Mouse (Mus musculus): Measurements from ENCODE around the gene Lurap1l. TPM values are rescaled to one million over a fixed set of nuclear protein-coding genes. Genes with fewer than 3 reads are reported as not detected.

The Lurap1l gene
- polyA plus RNA-seq, 1 experiment from 2014 or later, result 4.9 TPM

GRCm38 (mm10) chr4:80919217-80919867 lies 8.9 kb downstream of the Lurap1l start:
- no peak for ATAC-seq (replicated peaks)
- H3K36me3 ChIP-seq, result no peaks in the 10 kb centered on the region
- WGBS, result 75% methylated on average over 1 of the region's 1 CpGs
- H3K4me2 ChIP-seq (replicated peaks), result no peak overlapping the region
- H3K9me3 ChIP-seq, result no peaks in the 10 kb centered on the region
- no peak overlapping the region for H3K4me3 ChIP-seq
- no peak overlapping the region for H3K27ac ChIP-seq (replicated peaks)
- H3K4me1 ChIP-seq, result no peaks in the 10 kb centered on the region
- H3K9ac ChIP-seq (replicated peaks), result no peak overlapping the region
- no peaks in the 10 kb centered on the region for H3K27me3 ChIP-seq

- Histone ChIP-seq H3K9ac (replicated peaks) (no peak overlapping the region), H3K27me3 (no peaks in the 10 kb centered on the region), H3K36me3 (no peaks in the 10 kb centered on the region), H3K4me2 (replicated peaks) (no peak overlapping the region), H3K4me3 (no peak overlapping the region), H3K4me1 (peaks cover 12% of the 10 kb centered on the region; the same call in 1 of the 2 replicates), H3K9me3 (no peaks in the 10 kb centered on the region), H3K27ac (replicated peaks) (no peak overlapping the region)
- WGBS, result 92% methylated on average over 4 of the region's 4 CpGs
- ATAC-seq (replicated peaks), result no peak
Observed at GRCm38 (mm10) chr4:80921646-80922489, 11.4 kb downstream of the Lurap1l start.

GRCm38 (mm10) chr4:80922654-80923053 lies 12.2 kb downstream of the Lurap1l start:
- ATAC-seq (replicated peaks), result no peak
- Histone ChIP-seq H3K4me2 (replicated peaks) (no peak overlapping the region), H3K27ac (replicated peaks) (no peak overlapping the region), H3K9ac (replicated peaks) (no peak overlapping the region), H3K36me3 (no peaks in the 10 kb centered on the region), H3K4me3 (no peak overlapping the region), H3K4me1 (peaks cover 12% of the 10 kb centered on the region; the same call in 1 of the 2 replicates), H3K27me3 (no peaks in the 10 kb centered on the region), H3K9me3 (no peaks in the 10 kb centered on the region)
- 94% methylated on average over 2 of the region's 2 CpGs for WGBS

- no peak overlapping the region for H3K4me3 ChIP-seq
- no peaks in the 10 kb centered on the region for H3K36me3 ChIP-seq
- peak overlapping the region; percentile 27; the same call in 1 of the 2 replicates for H3K27ac ChIP-seq (replicated peaks)
- 75% methylated on average over 4 of the region's 4 CpGs for WGBS
- ATAC-seq (replicated peaks), result no peak
- H3K9ac ChIP-seq (replicated peaks), result no peak overlapping the region
- H3K27me3 ChIP-seq, result no peaks in the 10 kb centered on the region
- H3K4me2 ChIP-seq (replicated peaks), result no peak overlapping the region
- H3K4me1 ChIP-seq, result peaks cover 12% of the 10 kb centered on the region; the same call in 1 of the 2 replicates
- H3K9me3 ChIP-seq, result no peaks in the 10 kb centered on the region
Observed at GRCm38 (mm10) chr4:80924815-80925214, 14.4 kb downstream of the Lurap1l start.

- peaks cover 12% of the 10 kb centered on the region; the same call in 1 of the 2 replicates for H3K4me1 ChIP-seq
- 0 out of 2 replicates have a peak, but pooled peaks have one; percentile 64 for ATAC-seq (replicated peaks)
- no peak overlapping the region for H3K4me2 ChIP-seq (replicated peaks)
- no peaks in the 10 kb centered on the region for H3K27me3 ChIP-seq
- no peak overlapping the region for H3K4me3 ChIP-seq
- no peak overlapping the region for H3K9ac ChIP-seq (replicated peaks)
- 0 out of 2 replicates have a peak overlapping the region, but pooled peaks have one; percentile 36 for H3K27ac ChIP-seq (replicated peaks)
- H3K9me3 ChIP-seq, result no peaks in the 10 kb centered on the region
- WGBS, result 61% methylated on average over 6 of the region's 6 CpGs
- H3K36me3 ChIP-seq, result no peaks in the 10 kb centered on the region
Observed at GRCm38 (mm10) chr4:80925752-80926519, 15.5 kb downstream of the Lurap1l start.

- ATAC-seq (replicated peaks), result no peak
- Histone ChIP-seq H3K4me3 (no peak overlapping the region), H3K4me2 (replicated peaks) (no peak overlapping the region), H3K9ac (replicated peaks) (no peak overlapping the region), H3K4me1 (no peaks in the 10 kb centered on the region), H3K27me3 (no peaks in the 10 kb centered on the region), H3K36me3 (no peaks in the 10 kb centered on the region), H3K27ac (replicated peaks) (no peak overlapping the region), H3K9me3 (no peaks in the 10 kb centered on the region)
- 95% methylated on average over 3 of the region's 3 CpGs for WGBS
Observed at GRCm38 (mm10) chr4:80934749-80935148, 24.3 kb downstream of the Lurap1l start.

- no peak overlapping the region for H3K9ac ChIP-seq (replicated peaks)
- H3K4me2 ChIP-seq (replicated peaks), result no peak overlapping the region
- no peak for ATAC-seq (replicated peaks)
- H3K9me3 ChIP-seq, result no peaks in the 10 kb centered on the region
- H3K36me3 ChIP-seq, result no peaks in the 10 kb centered on the region
- 80% methylated on average over 2 of the region's 2 CpGs for WGBS
- H3K4me1 ChIP-seq, result no peaks in the 10 kb centered on the region
- no peak overlapping the region for H3K4me3 ChIP-seq
- H3K27me3 ChIP-seq, result no peaks in the 10 kb centered on the region
- no peak overlapping the region for H3K27ac ChIP-seq (replicated peaks)
Observed at GRCm38 (mm10) chr4:80939115-80939514, 28.7 kb downstream of the Lurap1l start.

GRCm38 (mm10) chr4:80940946-80941345 lies 30.5 kb downstream of the Lurap1l start:
- Histone ChIP-seq H3K36me3 (no peaks in the 10 kb centered on the region), H3K9ac (replicated peaks) (no peak overlapping the region), H3K27ac (replicated peaks) (no peak overlapping the region), H3K4me3 (no peak overlapping the region), H3K4me1 (no peaks in the 10 kb centered on the region), H3K4me2 (replicated peaks) (no peak overlapping the region), H3K9me3 (no peaks in the 10 kb centered on the region), H3K27me3 (no peaks in the 10 kb centered on the region)
- ATAC-seq (replicated peaks), result no peak
- 84% methylated on average over 4 of the region's 4 CpGs for WGBS

GRCm38 (mm10) chr4:80941978-80942377 lies 31.5 kb downstream of the Lurap1l start:
- H3K4me2 ChIP-seq (replicated peaks), result no peak overlapping the region
- 83% methylated on average over 3 of the region's 3 CpGs for WGBS
- H3K4me1 ChIP-seq, result no peaks in the 10 kb centered on the region
- no peak for ATAC-seq (replicated peaks)
- H3K9ac ChIP-seq (replicated peaks), result no peak overlapping the region
- no peaks in the 10 kb centered on the region for H3K36me3 ChIP-seq
- H3K27ac ChIP-seq (replicated peaks), result no peak overlapping the region
- no peak overlapping the region for H3K4me3 ChIP-seq
- H3K9me3 ChIP-seq, result no peaks in the 10 kb centered on the region
- no peaks in the 10 kb centered on the region for H3K27me3 ChIP-seq

GRCm38 (mm10) chr4:80944605-80945004 lies 34.2 kb downstream of the Lurap1l start:
- Histone ChIP-seq H3K27ac (replicated peaks) (no peak overlapping the region), H3K4me2 (replicated peaks) (no peak overlapping the region), H3K9me3 (no peaks in the 10 kb centered on the region), H3K36me3 (no peaks in the 10 kb centered on the region), H3K27me3 (no peaks in the 10 kb centered on the region), H3K9ac (replicated peaks) (no peak overlapping the region), H3K4me3 (no peak overlapping the region), H3K4me1 (no peaks in the 10 kb centered on the region)
- no peak for ATAC-seq (replicated peaks)

GRCm38 (mm10) chr4:80949110-80949509 lies 38.7 kb downstream of the Lurap1l start:
- Histone ChIP-seq H3K27ac (replicated peaks) (no peak overlapping the region), H3K27me3 (no peaks in the 10 kb centered on the region), H3K36me3 (no peaks in the 10 kb centered on the region), H3K9ac (replicated peaks) (no peak overlapping the region), H3K4me2 (replicated peaks) (no peak overlapping the region), H3K9me3 (no peaks in the 10 kb centered on the region), H3K4me3 (no peak overlapping the region), H3K4me1 (no peaks in the 10 kb centered on the region)
- no peak for ATAC-seq (replicated peaks)

- H3K9me3 ChIP-seq, result no peaks in the 10 kb centered on the region
- H3K27ac ChIP-seq (replicated peaks), result no peak overlapping the region
- no peaks in the 10 kb centered on the region for H3K4me1 ChIP-seq
- no peaks in the 10 kb centered on the region for H3K36me3 ChIP-seq
- no peak overlapping the region for H3K4me2 ChIP-seq (replicated peaks)
- WGBS, result 63% methylated on average over 2 of the region's 2 CpGs
- no peak overlapping the region for H3K9ac ChIP-seq (replicated peaks)
- H3K27me3 ChIP-seq, result no peaks in the 10 kb centered on the region
- no peak overlapping the region for H3K4me3 ChIP-seq
- no peak for ATAC-seq (replicated peaks)
Observed at GRCm38 (mm10) chr4:80949720-80950119, 39.3 kb downstream of the Lurap1l start.
